Mouse (Mus musculus): Measurements from ENCODE around the gene Mbl2. TPM values are rescaled to one million over a fixed set of nuclear protein-coding genes. Genes with fewer than 3 reads are reported as not detected.

Mbl2 gene
- total RNA-seq, 1 experiment: 0.18 TPM

DNA sequence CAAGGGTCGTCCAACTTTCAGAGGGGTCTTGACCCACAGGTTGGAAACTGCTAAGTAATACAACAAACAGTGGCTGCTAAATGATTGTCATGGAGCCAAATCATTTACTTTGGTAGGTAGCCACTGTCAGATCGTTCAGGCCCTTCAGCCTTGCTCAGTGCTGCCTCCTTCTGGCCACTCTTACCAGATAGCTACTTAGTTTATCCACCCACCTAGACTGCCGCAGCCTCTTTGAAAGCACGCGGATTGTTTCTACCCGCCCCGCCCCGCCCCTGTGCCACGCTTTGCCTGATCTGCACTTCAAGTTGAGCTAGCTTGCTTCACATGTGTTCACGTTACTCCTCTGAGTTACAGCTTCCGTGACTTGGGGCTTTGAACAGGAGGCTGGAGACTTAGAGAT lies 14.6 kb downstream of the Mbl2 start:
- H3K4me1 ChIP-seq (ENCODE audit: control insufficient read depth in 2 of 2, insufficient read depth in 2 of 2, low read length in 2 of 2, poor library complexity in 1 of 2): no peaks in the 10 kb centered on the region
- peak; percentile 86 for DNase-seq (ENCODE audit: low read depth, low spot score)
- no peak overlapping the region for H3K27ac ChIP-seq (ENCODE audit: insufficient read depth, low read depth, low read length, poor library complexity, severe bottlenecking)
- in situ Hi-C loops (cut with MboI; ENCODE audit: low sequenced_read_pairs in 2 of 2, unreplicated experiment in 2 of 2): no loop called here
- TF ChIP-seq ZC3H11A (IDR thresholded peaks at IDR 0.05; ENCODE audit: borderline replicate concordance, low read depth, low read length) (peak; percentile 39), ZNF384 (IDR thresholded peaks at IDR 0.05; ENCODE audit: low read depth, low read length) (no peak)
- H3K4me3 ChIP-seq (ENCODE audit: insufficient read depth in 1 of 2, low read depth in 1 of 2, low read length in 2 of 2, poor library complexity in 1 of 2, severe bottlenecking in 1 of 2): no peak overlapping the region
- H3K9ac ChIP-seq (ENCODE audit: insufficient read depth, low read depth, low read length, poor library complexity, severe bottlenecking): no peak overlapping the region
- H3K9me3 ChIP-seq (ENCODE audit: control insufficient read depth, insufficient read depth, low read depth, low read length): no peaks in the 10 kb centered on the region
- no peaks in the 10 kb centered on the region for H3K36me3 ChIP-seq (ENCODE audit: control insufficient read depth, insufficient read depth, low read length, poor library complexity, severe bottlenecking)

DNA sequence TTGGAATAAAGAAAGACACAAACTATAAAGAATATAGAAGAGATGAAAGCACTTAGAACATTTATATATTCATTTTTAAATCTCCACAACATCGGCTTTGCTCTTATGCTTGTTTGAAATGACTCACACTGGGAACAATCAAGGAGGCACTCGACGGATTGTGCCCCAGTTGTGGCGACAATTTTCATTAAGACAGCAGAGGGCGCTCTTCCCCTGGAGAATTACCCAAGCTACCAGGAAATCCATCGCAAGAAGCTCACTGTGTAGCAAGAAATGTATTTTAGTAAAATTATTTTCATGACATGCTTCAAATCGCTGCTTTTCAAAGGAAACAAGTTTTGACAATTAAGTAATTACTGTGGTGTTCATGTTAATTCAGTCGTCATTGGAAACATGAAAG lies 16.1 kb downstream of the Mbl2 start:
- H3K9ac ChIP-seq (ENCODE audit: insufficient read depth, low read depth, low read length, poor library complexity, severe bottlenecking): no peak overlapping the region
- TF ChIP-seq ZC3H11A (IDR thresholded peaks at IDR 0.05; ENCODE audit: borderline replicate concordance, low read depth, low read length) (peak; percentile 89), ZNF384 (IDR thresholded peaks at IDR 0.05; ENCODE audit: low read depth, low read length) (no peak)
- H3K4me3 ChIP-seq (ENCODE audit: insufficient read depth in 1 of 2, low read depth in 1 of 2, low read length in 2 of 2, poor library complexity in 1 of 2, severe bottlenecking in 1 of 2): no peak overlapping the region
- H3K9me3 ChIP-seq (ENCODE audit: control insufficient read depth, insufficient read depth, low read depth, low read length): no peaks in the 10 kb centered on the region
- H3K27ac ChIP-seq (ENCODE audit: insufficient read depth, low read depth, low read length, poor library complexity, severe bottlenecking): no peak overlapping the region
- no peaks in the 10 kb centered on the region for H3K36me3 ChIP-seq (ENCODE audit: control insufficient read depth, insufficient read depth, low read length, poor library complexity, severe bottlenecking)
- peak; percentile 54 for DNase-seq (ENCODE audit: low read depth, low spot score)
- no peaks in the 10 kb centered on the region for H3K4me1 ChIP-seq (ENCODE audit: control insufficient read depth in 2 of 2, insufficient read depth in 2 of 2, low read length in 2 of 2, poor library complexity in 1 of 2)
- in situ Hi-C loops (cut with MboI; ENCODE audit: low sequenced_read_pairs in 2 of 2, unreplicated experiment in 2 of 2): no loop called here

DNA sequence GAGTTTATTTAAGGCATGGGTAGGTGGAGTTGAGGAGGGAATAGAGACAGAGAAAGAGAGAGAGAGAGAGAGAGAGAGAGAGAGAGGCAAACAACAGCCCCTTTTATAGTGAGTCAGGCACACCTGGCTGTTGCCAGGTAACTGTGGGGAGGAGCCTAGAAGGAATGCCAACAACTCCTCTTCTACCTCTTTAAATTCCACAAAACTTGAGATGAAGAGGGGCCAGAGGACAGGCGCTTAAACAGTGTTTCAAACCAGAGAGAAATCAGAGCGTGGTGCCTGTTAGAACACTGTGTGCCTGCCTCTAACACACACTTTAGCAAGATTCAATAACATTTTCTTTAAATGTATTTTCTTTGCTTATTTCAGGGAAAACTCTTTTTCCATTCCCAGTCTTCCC lies 19.5 kb downstream of the Mbl2 start:
- no peaks in the 10 kb centered on the region for H3K36me3 ChIP-seq (ENCODE audit: control insufficient read depth, insufficient read depth, low read length, poor library complexity, severe bottlenecking)
- no peak for TF ChIP-seq MAFK (IDR thresholded peaks at IDR 0.05; ENCODE audit: insufficient read depth, low read depth, low read length)
- TF ChIP-seq ZC3H11A (IDR thresholded peaks at IDR 0.05; ENCODE audit: borderline replicate concordance, low read depth, low read length): no peak
- TF ChIP-seq HCFC1 (IDR thresholded peaks at IDR 0.05; ENCODE audit: borderline replicate concordance, insufficient read depth, low read length): no peak
- no peak for TF ChIP-seq CHD2 (IDR thresholded peaks at IDR 0.05; ENCODE audit: low read depth, low read length)
- TF ChIP-seq ZNF384 (IDR thresholded peaks at IDR 0.05; ENCODE audit: low read depth, low read length): no peak
- DNase-seq (ENCODE audit: low read depth, low spot score): no peak
- in situ Hi-C loops (cut with MboI; ENCODE audit: low sequenced_read_pairs in 2 of 2, unreplicated experiment in 2 of 2): loop anchor here (10.0 to 25.0 kb wide), 2 partner anchors 303 to 310 kb away; no protein-coding TSS in a partner anchor
- H3K4me1 ChIP-seq (ENCODE audit: control insufficient read depth in 2 of 2, insufficient read depth in 2 of 2, low read length in 2 of 2, poor library complexity in 1 of 2): no peaks in the 10 kb centered on the region
- H3K9me3 ChIP-seq (ENCODE audit: control insufficient read depth, insufficient read depth, low read depth, low read length): no peaks in the 10 kb centered on the region
- H3K4me3 ChIP-seq (ENCODE audit: insufficient read depth in 1 of 2, low read depth in 1 of 2, low read length in 2 of 2, poor library complexity in 1 of 2, severe bottlenecking in 1 of 2): no peak overlapping the region
- no peak overlapping the region for H3K9ac ChIP-seq (ENCODE audit: insufficient read depth, low read depth, low read length, poor library complexity, severe bottlenecking)
- H3K27ac ChIP-seq (ENCODE audit: insufficient read depth, low read depth, low read length, poor library complexity, severe bottlenecking): no peak overlapping the region

DNA sequence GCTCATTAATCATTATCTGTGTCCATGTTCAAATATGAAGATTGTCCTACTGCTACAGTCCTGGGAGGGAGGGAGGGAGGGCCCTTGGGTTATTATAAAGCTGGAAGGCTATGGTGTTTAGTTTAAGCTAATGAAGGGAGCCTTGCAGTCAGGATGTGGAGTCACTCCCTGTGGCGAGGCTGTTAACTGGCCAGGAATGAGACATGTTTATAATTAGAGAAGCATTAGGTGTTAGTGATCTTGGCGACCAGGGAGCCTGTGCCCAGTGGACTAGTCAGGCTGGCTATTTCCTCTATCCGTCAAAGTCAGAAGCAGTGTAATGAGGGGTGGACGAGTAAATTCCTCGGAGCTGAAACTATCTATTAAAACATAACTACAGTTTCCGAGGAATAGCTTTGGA lies 23.6 kb downstream of the Mbl2 start:
- in situ Hi-C loops (cut with MboI; ENCODE audit: low sequenced_read_pairs in 2 of 2, unreplicated experiment in 2 of 2): loop anchor here (10.0 to 25.0 kb wide), 2 partner anchors 298 to 306 kb away; no protein-coding TSS in a partner anchor
- Histone ChIP-seq H3K9ac (ENCODE audit: insufficient read depth, low read depth, low read length, poor library complexity, severe bottlenecking) (no peak overlapping the region), H3K36me3 (ENCODE audit: control insufficient read depth, insufficient read depth, low read length, poor library complexity, severe bottlenecking) (no peaks in the 10 kb centered on the region), H3K4me1 (ENCODE audit: control insufficient read depth in 2 of 2, insufficient read depth in 2 of 2, low read length in 2 of 2, poor library complexity in 1 of 2) (no peaks in the 10 kb centered on the region), H3K4me3 (ENCODE audit: insufficient read depth in 1 of 2, low read depth in 1 of 2, low read length in 2 of 2, poor library complexity in 1 of 2, severe bottlenecking in 1 of 2) (no peak overlapping the region), H3K27ac (ENCODE audit: insufficient read depth, low read depth, low read length, poor library complexity, severe bottlenecking) (no peak overlapping the region), H3K9me3 (ENCODE audit: control insufficient read depth, insufficient read depth, low read depth, low read length) (no peaks in the 10 kb centered on the region)
- DNase-seq (ENCODE audit: low read depth, low spot score): no peak
- TF ChIP-seq MAFK (IDR thresholded peaks at IDR 0.05; ENCODE audit: insufficient read depth, low read depth, low read length) (no peak), ZC3H11A (IDR thresholded peaks at IDR 0.05; ENCODE audit: borderline replicate concordance, low read depth, low read length) (no peak), HCFC1 (IDR thresholded peaks at IDR 0.05; ENCODE audit: borderline replicate concordance, insufficient read depth, low read length) (no peak), ZNF384 (IDR thresholded peaks at IDR 0.05; ENCODE audit: low read depth, low read length) (no peak), CHD2 (IDR thresholded peaks at IDR 0.05; ENCODE audit: low read depth, low read length) (no peak)

DNA sequence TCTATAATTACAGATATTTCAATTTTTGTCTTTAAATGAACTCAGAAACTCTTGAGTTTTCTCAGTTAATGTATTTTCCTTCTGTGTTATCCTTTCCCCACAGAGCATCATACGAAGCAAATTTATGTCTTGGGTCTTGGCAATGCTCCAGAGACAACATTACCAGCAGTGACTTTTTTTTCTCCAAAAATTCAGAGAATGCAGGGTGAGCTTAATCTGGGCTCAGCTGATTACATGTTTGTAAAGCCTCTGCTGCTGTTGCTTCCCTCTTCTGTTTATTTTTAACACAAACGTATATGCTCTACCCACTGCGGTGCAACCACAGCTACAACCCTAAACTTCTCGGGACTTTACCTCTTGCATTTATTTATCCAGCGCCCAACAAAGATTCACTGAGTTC lies 48.4 kb downstream of the Mbl2 start:
- TF ChIP-seq ZNF384 (IDR thresholded peaks at IDR 0.05; ENCODE audit: low read depth, low read length): no peak
- TF ChIP-seq ZC3H11A (IDR thresholded peaks at IDR 0.05; ENCODE audit: borderline replicate concordance, low read depth, low read length): no peak
- TF ChIP-seq MAFK (IDR thresholded peaks at IDR 0.05; ENCODE audit: insufficient read depth, low read depth, low read length): no peak
- no peak for TF ChIP-seq CHD2 (IDR thresholded peaks at IDR 0.05; ENCODE audit: low read depth, low read length)
- TF ChIP-seq HCFC1 (IDR thresholded peaks at IDR 0.05; ENCODE audit: borderline replicate concordance, insufficient read depth, low read length): no peak
- no peaks in the 10 kb centered on the region for H3K4me1 ChIP-seq (ENCODE audit: control insufficient read depth in 2 of 2, insufficient read depth in 2 of 2, low read length in 2 of 2, poor library complexity in 1 of 2)
- no peak overlapping the region for H3K27ac ChIP-seq (ENCODE audit: insufficient read depth, low read depth, low read length, poor library complexity, severe bottlenecking)
- DNase-seq (ENCODE audit: low read depth, low spot score): no peak
- H3K9me3 ChIP-seq (ENCODE audit: control insufficient read depth, insufficient read depth, low read depth, low read length): no peaks in the 10 kb centered on the region
- H3K36me3 ChIP-seq (ENCODE audit: control insufficient read depth, insufficient read depth, low read length, poor library complexity, severe bottlenecking): no peaks in the 10 kb centered on the region
- no peak overlapping the region for H3K4me3 ChIP-seq (ENCODE audit: insufficient read depth in 1 of 2, low read depth in 1 of 2, low read length in 2 of 2, poor library complexity in 1 of 2, severe bottlenecking in 1 of 2)
- in situ Hi-C loops (cut with MboI; ENCODE audit: low sequenced_read_pairs in 2 of 2, unreplicated experiment in 2 of 2): no loop called here
- H3K9ac ChIP-seq (ENCODE audit: insufficient read depth, low read depth, low read length, poor library complexity, severe bottlenecking): no peak overlapping the region
